Mouse (Mus musculus) ES-Bruce4 (cell line): ENCODE data around the gene Slc39a5. TPM values are rescaled to one million over a fixed set of nuclear protein-coding genes. Genes with fewer than 3 reads are reported as not detected.
A peak's percentile ranks its signal among the peaks of the same experiment; 100 is the strongest.

Source experiments
- H3K27ac ChIP-seq: 2 replicates; pipeline ENCODE4 v1.5.1; 2012; ENCODE audit warnings: low read length, inconsistent platforms; ENCODE audit not compliant: insufficient read depth
- H3K27me3 ChIP-seq: 2 replicates; pipeline ENCODE4 v1.6.1; 2012; ENCODE audit warnings: mild to moderate bottlenecking, low read length, inconsistent platforms; ENCODE audit not compliant: control insufficient read depth, poor library complexity, insufficient read depth, severe bottlenecking
- H3K36me3 ChIP-seq: 2 replicates; pipeline ENCODE4 v1.6.1; 2012; ENCODE audit warnings: inconsistent platforms, mild to moderate bottlenecking, low read length, moderate library complexity; ENCODE audit not compliant: control insufficient read depth, poor library complexity, insufficient read depth, severe bottlenecking
- H3K4me1 ChIP-seq: one replicate; pipeline ENCODE4 v1.8.1; 2011; ENCODE audit warnings: low read length; ENCODE audit not compliant: control insufficient read depth, insufficient read depth
- H3K4me3 ChIP-seq: 2 replicates; pipeline ENCODE4 v1.5.1; 2011; ENCODE audit warnings: low read depth, mild to moderate bottlenecking, low read length
- H3K9ac ChIP-seq: 2 replicates; pipeline ENCODE4 v1.6.1; 2012; ENCODE audit warnings: low read depth, mild to moderate bottlenecking, inconsistent platforms; ENCODE audit not compliant: poor library complexity, severe bottlenecking
- H3K9me3 ChIP-seq: replicated peaks from 2 replicates; pipeline ENCODE4 v1.6.1; 2012; ENCODE audit warnings: mild to moderate bottlenecking, low read length, inconsistent platforms; ENCODE audit not compliant: control insufficient read depth, poor library complexity, insufficient read depth, severe bottlenecking
- CTCF ChIP-seq: IDR thresholded peaks from one replicate; pipeline ENCODE4 v1.8.1; 2011; ENCODE audit warnings: low read depth, low read length
- EP300 ChIP-seq: IDR thresholded peaks from 2 replicates; pipeline ENCODE4 v1.6.1; 2011; ENCODE audit warnings: low read depth, low read length; ENCODE audit not compliant: insufficient read depth
- POLR2A ChIP-seq: IDR thresholded peaks from one replicate; pipeline ENCODE4 v1.8.1; 2011; ENCODE audit warnings: low read length; ENCODE audit not compliant: insufficient read depth
- polyA plus RNA-seq: library from polyadenylated mRNA; stranded (reverse); fragments of >200 nt; gene quantifications from 2 replicates; pipeline ENCODE4 v1.2.4, GENCODE M21; 2011; ENCODE audit warnings: low read depth; ENCODE audit not compliant: missing spikeins, insufficient read depth, insufficient read length

The Slc39a5 gene
- polyA plus RNA-seq, 1 experiment: 0.31 TPM

GRCm38 (mm10) chr10:128382482-128382881 lies 18.5 kb downstream of the Slc39a5 start:
- Histone ChIP-seq H3K36me3 (peaks cover 44% of the 10 kb centered on the region), H3K4me1 (no peaks in the 10 kb centered on the region), H3K9me3 (no peaks in the 10 kb centered on the region), H3K27ac (no peak overlapping the region), H3K9ac (no peak overlapping the region), H3K4me3 (no peak overlapping the region), H3K27me3 (no peaks in the 10 kb centered on the region)
- TF ChIP-seq POLR2A: no peak
- no peak for TF ChIP-seq EP300
- no peak for TF ChIP-seq CTCF

- H3K36me3 ChIP-seq: peaks cover 31% of the 10 kb centered on the region
- no peaks in the 10 kb centered on the region for H3K9me3 ChIP-seq
These were observed 20.5 kb downstream of the Slc39a5 start for GRCm38 (mm10) chr10:128380565-128380964.

GRCm38 (mm10) chr10:128379260-128379659 lies 21.8 kb downstream of the Slc39a5 start:
- Histone ChIP-seq H3K9ac (no peak overlapping the region), H3K4me3 (no peak overlapping the region), H3K27me3 (no peaks in the 10 kb centered on the region), H3K27ac (no peak overlapping the region), H3K36me3 (peaks cover 26% of the 10 kb centered on the region), H3K4me1 (no peaks in the 10 kb centered on the region), H3K9me3 (no peaks in the 10 kb centered on the region)
- TF ChIP-seq EP300: no peak
- no peak for TF ChIP-seq CTCF
- no peak for TF ChIP-seq POLR2A

More at GRCm38 (mm10) chr10:128380565-128380964, 20.5 kb downstream of the Slc39a5 start:
- Histone ChIP-seq H3K9ac (no peak overlapping the region), H3K27me3 (no peaks in the 10 kb centered on the region), H3K27ac (no peak overlapping the region), H3K4me1 (no peaks in the 10 kb centered on the region), H3K4me3 (no peak overlapping the region)
- TF ChIP-seq EP300 (no peak), CTCF (no peak), POLR2A (no peak)

- TF ChIP-seq EP300 (no peak), POLR2A (no peak), CTCF (no peak)
- Histone ChIP-seq H3K4me1 (no peaks in the 10 kb centered on the region), H3K27me3 (no peaks in the 10 kb centered on the region), H3K4me3 (no peak overlapping the region), H3K9me3 (no peaks in the 10 kb centered on the region), H3K9ac (no peak overlapping the region), H3K27ac (no peak overlapping the region), H3K36me3 (peaks cover 19% of the 10 kb centered on the region)
These were observed 22.6 kb downstream of the Slc39a5 start for GRCm38 (mm10) chr10:128378462-128378861.

GRCm38 (mm10) chr10:128377940-128378448 lies 23.0 kb downstream of the Slc39a5 start:
- peak overlapping the region; percentile 99 for H3K9ac ChIP-seq
- TF ChIP-seq CTCF: no peak
- no peak for TF ChIP-seq POLR2A
- no peak for TF ChIP-seq EP300
- H3K4me3 ChIP-seq: peak overlapping the region; percentile 99
- H3K36me3 ChIP-seq: peaks cover 19% of the 10 kb centered on the region
- no peak overlapping the region for H3K27ac ChIP-seq
- no peaks in the 10 kb centered on the region for H3K27me3 ChIP-seq
- no peaks in the 10 kb centered on the region for H3K9me3 ChIP-seq
- H3K4me1 ChIP-seq: no peaks in the 10 kb centered on the region

- H3K9ac ChIP-seq: peak overlapping the region; percentile 99
- no peaks in the 10 kb centered on the region for H3K27me3 ChIP-seq
- peaks cover 15% of the 10 kb centered on the region for H3K36me3 ChIP-seq
- peak overlapping the region; percentile 99 for H3K4me3 ChIP-seq
- no peaks in the 10 kb centered on the region for H3K9me3 ChIP-seq
- peak; percentile 23 for TF ChIP-seq CTCF
- TF ChIP-seq EP300: no peak
- no peak overlapping the region for H3K27ac ChIP-seq
- no peaks in the 10 kb centered on the region for H3K4me1 ChIP-seq
These were observed 23.6 kb downstream of the Slc39a5 start for GRCm38 (mm10) chr10:128377222-128377939.
